Mouse (Mus musculus): ENCODE measurements at regions not wholly inside any gene's neighbourhood (a gene's known extent, or its start where the extent isn't known, plus 50 kb on each side); places are given as distances from the start of the nearest gene placed in this dataset.

DNA sequence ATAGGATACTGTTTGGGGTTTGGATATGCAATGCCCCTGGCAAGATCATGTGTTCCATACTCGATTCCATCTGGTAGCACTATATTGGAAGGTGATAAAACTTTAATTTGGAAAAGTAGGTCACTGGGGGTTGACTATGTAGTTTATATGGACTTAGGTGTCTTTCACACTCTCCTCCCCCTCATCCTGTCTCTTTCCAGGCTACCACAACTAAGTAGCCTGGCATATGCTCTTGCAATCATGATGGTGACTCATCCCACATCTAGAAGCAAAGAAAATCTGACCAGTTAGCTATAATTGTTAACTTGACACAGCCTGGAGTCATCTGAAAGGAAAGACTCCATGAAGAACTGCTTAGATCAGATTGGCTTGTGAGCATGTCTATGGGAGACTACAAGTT is 1154.3 kb downstream of the Adam3 start:
- H3K4me2 ChIP-seq (ENCODE audit: low read length): no peak overlapping the region
- no peak overlapping the region for H3K4me3 ChIP-seq (ENCODE audit: low read depth, low read length)
- H3K27me3 ChIP-seq (replicated peaks; ENCODE audit: control insufficient read depth, insufficient read depth, low read length): no peaks in the 10 kb centered on the region
- H3K9me3 ChIP-seq (replicated peaks; ENCODE audit: control insufficient read depth, low read length): no peaks in the 10 kb centered on the region
- H3K9ac ChIP-seq (ENCODE audit: low read length): no peak overlapping the region
- no peaks in the 10 kb centered on the region for H3K36me3 ChIP-seq (ENCODE audit: control insufficient read depth, insufficient read depth, low read length)
- ATAC-seq (no peak), DNase-seq (ENCODE audit: low spot score) (no peak)
- no peak overlapping the region for H3K27ac ChIP-seq (ENCODE audit: low read depth, low read length)
- no peaks in the 10 kb centered on the region for H3K4me1 ChIP-seq (ENCODE audit: control insufficient read depth, insufficient read depth, low read length)
- 90% methylated on average over 1 of the region's 1 CpGs for WGBS

DNA sequence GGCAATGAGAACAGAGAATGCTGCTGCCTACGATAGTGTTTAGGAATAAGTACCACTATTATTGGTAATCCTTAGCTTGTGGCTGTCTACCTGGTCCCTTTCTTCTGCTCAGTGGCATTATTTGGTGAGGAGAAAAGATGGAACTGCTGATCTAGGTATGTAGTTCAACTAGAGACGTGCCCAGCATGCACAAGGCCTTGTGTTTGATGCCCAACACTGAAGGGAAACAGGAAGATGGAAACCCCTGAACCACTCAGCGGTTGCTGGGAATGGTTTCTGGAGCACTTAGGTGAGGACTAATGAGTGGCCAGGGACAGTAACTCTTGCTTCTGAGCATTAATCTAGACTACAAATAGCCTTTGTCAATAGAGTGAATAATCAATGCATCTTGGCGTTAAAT is 1145.5 kb downstream of the Adam3 start:
- DNase-seq (ENCODE audit: low spot score): no peak

DNA sequence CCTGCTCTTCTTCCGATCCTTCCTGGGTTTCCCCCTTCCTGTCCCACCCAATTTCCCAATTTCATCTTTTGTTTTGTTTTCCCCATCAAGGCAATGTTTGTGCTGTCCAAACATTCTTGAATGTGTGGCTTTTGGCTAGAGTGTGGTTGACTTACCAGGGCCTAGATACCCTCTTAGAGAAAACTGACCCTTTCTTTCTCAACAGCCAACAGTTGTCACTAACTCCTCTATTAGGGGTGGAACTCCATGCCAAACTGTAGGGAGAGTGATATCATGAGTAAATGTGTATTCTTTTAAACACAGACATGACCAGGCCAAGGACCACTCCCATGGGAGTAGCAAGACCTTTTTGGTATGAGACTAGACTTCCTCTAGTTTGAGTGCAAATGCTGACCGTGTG is 1145.0 kb downstream of the Adam3 start:
- H3K4me1 ChIP-seq (ENCODE audit: control insufficient read depth, insufficient read depth, low read length): no peaks in the 10 kb centered on the region
- no peak for ATAC-seq
- H3K4me3 ChIP-seq (ENCODE audit: low read depth, low read length): no peak overlapping the region
- WGBS: 93% methylated on average over 2 of the region's 2 CpGs
- H3K9ac ChIP-seq (ENCODE audit: low read length): no peak overlapping the region
- no peak for DNase-seq (ENCODE audit: low spot score)
- H3K27me3 ChIP-seq (replicated peaks; ENCODE audit: control insufficient read depth, insufficient read depth, low read length): no peaks in the 10 kb centered on the region
- H3K36me3 ChIP-seq (ENCODE audit: control insufficient read depth, insufficient read depth, low read length): no peaks in the 10 kb centered on the region
- H3K27ac ChIP-seq (ENCODE audit: low read depth, low read length): no peak overlapping the region
- H3K9me3 ChIP-seq (replicated peaks; ENCODE audit: control insufficient read depth, low read length): no peaks in the 10 kb centered on the region
- H3K4me2 ChIP-seq (ENCODE audit: low read length): no peak overlapping the region

More for the DNA sequence above, 1145.5 kb downstream of the Adam3 start:
- H3K36me3 ChIP-seq (ENCODE audit: control insufficient read depth, insufficient read depth, low read length): no peaks in the 10 kb centered on the region
- H3K4me3 ChIP-seq (ENCODE audit: low read depth, low read length): no peak overlapping the region
- no peaks in the 10 kb centered on the region for H3K4me1 ChIP-seq (ENCODE audit: control insufficient read depth, insufficient read depth, low read length)
- no peak for ATAC-seq
- no peaks in the 10 kb centered on the region for H3K9me3 ChIP-seq (replicated peaks; ENCODE audit: control insufficient read depth, low read length)
- no peak overlapping the region for H3K9ac ChIP-seq (ENCODE audit: low read length)
- H3K4me2 ChIP-seq (ENCODE audit: low read length): no peak overlapping the region
- H3K27ac ChIP-seq (ENCODE audit: low read depth, low read length): no peak overlapping the region
- WGBS: 89% methylated on average over 4 of the region's 4 CpGs
- no peaks in the 10 kb centered on the region for H3K27me3 ChIP-seq (replicated peaks; ENCODE audit: control insufficient read depth, insufficient read depth, low read length)
